Mouse (Mus musculus) liver, embryonic 12.5 days (tissue): Measurements from ENCODE around the gene Nemf. TPM values are rescaled to one million over a fixed set of nuclear protein-coding genes. Genes with fewer than 3 reads are reported as not detected.

Experiments
- ATAC-seq: fragments of 200-750 bp; cut with Nextera tagmentation; 2 replicates; pipeline ENCODE4 v1.8.0; 2017; ENCODE audit warnings: moderate number of reproducible peaks, mild to moderate bottlenecking, moderate library complexity
- H3K27ac ChIP-seq: fragments of 300-500 bp; sonication (generic); 2 replicates; pipeline ENCODE4 v1.5.1; 2016; ENCODE audit warnings: mild to moderate bottlenecking
- H3K27me3 ChIP-seq: fragments of 300-500 bp; sonication (generic); replicated peaks from 2 replicates; pipeline ENCODE4 v1.6.1; 2016; ENCODE audit warnings: mild to moderate bottlenecking, moderate library complexity
- H3K36me3 ChIP-seq: fragments of 300-500 bp; sonication (generic); 2 replicates; pipeline ENCODE4 v1.6.1; 2016; ENCODE audit warnings: mild to moderate bottlenecking, moderate library complexity
- H3K4me1 ChIP-seq: fragments of 300-500 bp; sonication (generic); 2 replicates; pipeline ENCODE4 v1.6.1; 2016
- H3K4me2 ChIP-seq: fragments of 300-500 bp; sonication (generic); 2 replicates; pipeline ENCODE4 v1.6.1; 2016; ENCODE audit warnings: mild to moderate bottlenecking, moderate library complexity
- H3K4me3 ChIP-seq: fragments of 300-500 bp; sonication (generic); 2 replicates; pipeline ENCODE4 v1.5.1; 2016; ENCODE audit warnings: mild to moderate bottlenecking, moderate library complexity
- H3K9ac ChIP-seq: fragments of 300-500 bp; sonication (generic); 2 replicates; pipeline ENCODE4 v1.6.1; 2016; ENCODE audit warnings: mild to moderate bottlenecking, moderate library complexity
- H3K9me3 ChIP-seq: fragments of 300-500 bp; sonication (generic); replicated peaks from 2 replicates; pipeline ENCODE4 v1.6.1; 2016; ENCODE audit warnings: mild to moderate bottlenecking, moderate library complexity
- WGBS: fragments of 180-500 bp; shearing (Covaris S2); methylation state at CpG from one replicate; pipeline ENCODE4 v1.1.7; 2016; ENCODE audit not compliant: insufficient replicate concordance; 5-methylcytosine and 5-hydroxymethylcytosine counted together
- microRNA-seq: library from miRNA; unstranded; fragments of <30 nt; microRNA quantifications from one replicate; pipeline ENCODE4, GENCODE M21; 2017
- polyA plus RNA-seq: library from polyadenylated mRNA; unstranded; fragments of >200 nt; fragmentation: Nextera tagmentation; extraction: Ambion mirVana; gene quantifications from 2 replicates; pipeline ENCODE4 v1.2.1, GENCODE M21; 2016

The Nemf gene
- polyA plus RNA-seq, 1 experiment from 2014 or later, result 56.5 TPM

DNA sequence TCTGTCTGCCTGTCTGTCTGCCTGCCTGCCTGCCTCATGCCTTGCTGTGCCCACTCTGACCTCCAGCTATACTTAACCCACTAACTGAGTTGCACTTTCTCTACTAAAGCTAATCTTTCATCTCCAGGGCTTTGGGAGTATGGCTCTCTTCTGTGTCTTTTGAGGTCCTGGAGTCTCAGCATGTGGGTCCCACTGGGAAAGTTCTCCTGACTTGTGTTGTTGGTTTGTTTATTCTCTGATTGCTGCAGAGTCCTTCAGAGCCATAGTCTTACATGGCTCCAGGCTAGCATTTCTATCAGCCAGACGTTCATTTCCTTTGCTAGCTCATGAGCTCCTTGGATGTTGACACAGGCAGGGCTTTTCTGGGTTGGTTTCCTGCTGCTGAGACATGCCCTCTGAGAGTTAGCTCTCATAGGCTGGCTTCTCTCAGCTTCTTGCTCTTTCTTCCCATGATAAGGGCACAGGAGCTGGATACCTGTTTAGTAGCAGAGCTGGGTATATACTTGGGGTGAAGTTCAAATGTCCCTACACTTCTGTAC lies 77.0 kb downstream of the Nemf start:
- H3K9me3 ChIP-seq, result no peaks in the 10 kb centered on the region
- 0 out of 2 replicates have a peak overlapping the region, but pooled peaks have one; percentile 12 for H3K27ac ChIP-seq
- no peak for ATAC-seq
- peaks cover 8% of the 10 kb centered on the region; the same call in 1 of the 2 replicates for H3K4me1 ChIP-seq
- no peaks in the 10 kb centered on the region for H3K27me3 ChIP-seq
- no peak overlapping the region for H3K9ac ChIP-seq
- no peaks in the 10 kb centered on the region for H3K36me3 ChIP-seq
- 25% methylated on average over 1 of the region's 1 CpGs for WGBS
- no peak overlapping the region for H3K4me2 ChIP-seq
- no peak overlapping the region for H3K4me3 ChIP-seq

GRCm38 (mm10) chr12:69268956-69269355 lies 88.0 kb downstream of the Nemf start:
- Histone ChIP-seq H3K4me3 (no peak overlapping the region), H3K27me3 (no peaks in the 10 kb centered on the region), H3K9ac (no peak overlapping the region), H3K4me2 (no peak overlapping the region), H3K9me3 (no peaks in the 10 kb centered on the region), H3K4me1 (no peaks in the 10 kb centered on the region), H3K27ac (no peak overlapping the region), H3K36me3 (no peaks in the 10 kb centered on the region)
- ATAC-seq, result no peak
- 82% methylated on average over 2 of the region's 2 CpGs for WGBS

DNA sequence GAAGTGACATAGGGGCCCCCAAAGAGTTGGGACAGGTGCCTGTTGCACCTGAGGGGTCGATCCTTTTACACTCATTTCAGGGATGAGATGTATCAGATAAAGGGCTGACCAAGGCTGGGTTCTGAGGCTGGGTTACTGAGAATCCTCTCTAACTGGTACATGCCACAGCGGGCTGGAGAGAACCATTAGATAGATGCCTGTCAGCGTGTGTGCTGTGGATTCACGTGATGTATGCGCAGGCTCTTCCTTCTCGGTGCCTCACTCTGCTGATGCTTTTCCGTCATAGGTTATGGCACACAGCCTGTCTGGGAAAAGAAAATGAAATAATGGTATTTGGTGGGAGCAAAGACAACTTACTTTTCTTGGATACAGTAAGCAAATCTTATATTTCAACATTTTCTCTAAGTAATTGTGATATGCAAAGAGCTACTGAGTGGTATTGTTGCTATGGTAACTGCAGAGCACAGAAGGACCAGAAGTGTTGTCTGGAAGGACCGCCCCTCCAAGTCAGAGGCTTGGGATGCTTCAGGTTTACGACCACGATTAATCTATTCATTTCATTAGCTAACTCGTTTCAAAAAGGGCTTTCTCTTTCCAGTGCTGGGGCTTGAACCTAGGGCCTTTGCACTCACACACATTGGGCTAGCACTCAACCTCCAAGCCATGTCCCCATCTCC lies 88.9 kb downstream of the Nemf start:
- no peaks in the 10 kb centered on the region for H3K36me3 ChIP-seq
- ATAC-seq, result no peak
- 77% methylated on average over 11 of the region's 11 CpGs for WGBS
- H3K27me3 ChIP-seq, result no peaks in the 10 kb centered on the region
- no peaks in the 10 kb centered on the region for H3K9me3 ChIP-seq
- H3K4me1 ChIP-seq, result no peaks in the 10 kb centered on the region
- no peak overlapping the region for H3K27ac ChIP-seq
- no peak overlapping the region for H3K4me2 ChIP-seq
- H3K9ac ChIP-seq, result no peak overlapping the region
- no peak overlapping the region for H3K4me3 ChIP-seq

GRCm38 (mm10) chr12:69265031-69265430 lies 91.9 kb downstream of the Nemf start:
- WGBS, result 79% methylated on average over 3 of the region's 3 CpGs
- Histone ChIP-seq H3K9me3 (no peaks in the 10 kb centered on the region), H3K27me3 (no peaks in the 10 kb centered on the region), H3K4me2 (no peak overlapping the region), H3K9ac (no peak overlapping the region), H3K27ac (no peak overlapping the region), H3K4me3 (no peak overlapping the region), H3K4me1 (no peaks in the 10 kb centered on the region), H3K36me3 (no peaks in the 10 kb centered on the region)
- ATAC-seq, result no peak

GRCm38 (mm10) chr12:69262251-69262650 lies 94.7 kb downstream of the Nemf start:
- H3K27ac ChIP-seq, result no peak overlapping the region
- no peak overlapping the region for H3K4me2 ChIP-seq
- peaks cover 15% of the 10 kb centered on the region for H3K4me1 ChIP-seq
- H3K4me3 ChIP-seq, result no peak overlapping the region
- H3K27me3 ChIP-seq, result no peaks in the 10 kb centered on the region
- H3K36me3 ChIP-seq, result no peaks in the 10 kb centered on the region
- 80% methylated on average over 5 of the region's 5 CpGs for WGBS
- ATAC-seq, result no peak
- H3K9ac ChIP-seq, result no peak overlapping the region
- H3K9me3 ChIP-seq, result no peaks in the 10 kb centered on the region

Small RNAs within 50 kb of the gene (microRNA-seq; reads per million reads assigned to microRNA genes)
- gene Gm47299 (not detected), gene Gm47305 (not detected)

Other genes starting within 250 kb of the Nemf start
- gene Rps29, start 198.0 kb downstream of the Nemf start, polyA plus RNA-seq, result 1,522 and 1,647 TPM in 2 replicates
- 21.3 and 24.3 TPM in 2 replicates for gene Lrr1, start 188.4 kb downstream of the Nemf start, polyA plus RNA-seq
- gene Rpl36al, start 173.1 kb downstream of the Nemf start, polyA plus RNA-seq, result 797 and 813 TPM in 2 replicates
- gene Mgat2, start 173.0 kb downstream of the Nemf start, polyA plus RNA-seq, result 48.4 and 51.0 TPM in 2 replicates
- 28.5 and 29.0 TPM in 2 replicates for gene Gm49383, start 160.1 kb downstream of the Nemf start, polyA plus RNA-seq
- 8.9 and 9.2 TPM in 2 replicates for gene Dnaaf2, start 158.7 kb downstream of the Nemf start, polyA plus RNA-seq
- 28.6 and 29.3 TPM in 2 replicates for gene Gm49384, start 152.9 kb downstream of the Nemf start, polyA plus RNA-seq
- 31.1 and 31.5 TPM in 2 replicates for gene Pole2, start 129.0 kb downstream of the Nemf start, polyA plus RNA-seq
- gene Klhdc1, start 116.0 kb downstream of the Nemf start, polyA plus RNA-seq, result 5.0 and 5.4 TPM in 2 replicates
- 122 and 123 TPM in 2 replicates for gene Klhdc2, start 60.5 kb downstream of the Nemf start, polyA plus RNA-seq
- gene Arf6, start 15.0 kb upstream of the Nemf start, polyA plus RNA-seq, result 81.1 and 83.3 TPM in 2 replicates
- 2.1 and 2.3 TPM in 2 replicates for gene Gm9887, start 15.3 kb upstream of the Nemf start, polyA plus RNA-seq
- 20.3 and 21.2 TPM in 2 replicates for gene Vcpkmt, start 225.9 kb upstream of the Nemf start, polyA plus RNA-seq